Mouse (Mus musculus) hematopoietic stem cell, adult 5-6 weeks (primary cell): Measurements from ENCODE around the gene Fig4. TPM values are rescaled to one million over a fixed set of nuclear protein-coding genes. Genes with fewer than 3 reads are reported as not detected.

Experiments used
- ATAC-seq, 2 experiments: fragments of 125-278 bp in 1 of 2; replicated peaks in 1 of 2; 2 replicates each; pipeline ENCODE4 v1.8.0; 2016 to 2017; ENCODE audit warnings: inconsistent platforms in 2 of 2, mild to moderate bottlenecking in 2 of 2, moderate number of reproducible peaks in 2 of 2, low read depth in 1 of 2, moderate TSS enrichment in 1 of 2; ENCODE audit not compliant: low FRiP score in 2 of 2, poor library complexity in 2 of 2, severe bottlenecking in 2 of 2, insufficient read depth in 1 of 2, low TSS enrichment in 1 of 2
- total RNA-seq: library from RNA; stranded (forward); fragments of 172-1452, 232-1000 nt; gene quantifications from 2 replicates; pipeline ENCODE4 v1.2.3, GENCODE M21; 2017

Fig4 gene
- 39.2 and 39.8 TPM in 2 replicates for total RNA-seq

GRCm38 (mm10) chr10:41302689-41303431 is at the start of gene Fig4:
Gene Fig4 (minus strand): TSS chr10:41303260.
- ATAC-seq, result peak; percentile 88 to 89

- ATAC-seq, result no peak
Observed at GRCm38 (mm10) chr10:41341346-41341745, 38.3 kb upstream of the Fig4 start.

- no peak for ATAC-seq
Observed at GRCm38 (mm10) chr10:41332533-41333043, 29.5 kb upstream of the Fig4 start.

GRCm38 (mm10) chr10:41315866-41316265 is 12.8 kb upstream of the Fig4 start:
- no peak for ATAC-seq

GRCm38 (mm10) chr10:41308205-41308604 is 5.1 kb upstream of the Fig4 start:
- ATAC-seq, result no peak

GRCm38 (mm10) chr10:41304961-41305455 is 1.9 kb upstream of the Fig4 start:
- ATAC-seq, result no peak

- peak; percentile 87 to 89 for ATAC-seq
Observed at GRCm38 (mm10) chr10:41303639-41304444, 782 bp upstream of the Fig4 start, which contains the start of gene Ak9. Gene Ak9 (plus strand): TSS chr10:41303980.

GRCm38 (mm10) chr10:41300161-41300560 is 2.9 kb downstream of the Fig4 start:
- no peak for ATAC-seq

GRCm38 (mm10) chr10:41295145-41295544 is 7.9 kb downstream of the Fig4 start:
- no peak for ATAC-seq

GRCm38 (mm10) chr10:41294734-41295133 is 8.3 kb downstream of the Fig4 start:
- no peak for ATAC-seq

- no peak for ATAC-seq
Observed at GRCm38 (mm10) chr10:41293019-41293418, 10.0 kb downstream of the Fig4 start.

GRCm38 (mm10) chr10:41291021-41291420 is 12.0 kb downstream of the Fig4 start:
- ATAC-seq, result no peak

- peak; percentile 82 to 84 for ATAC-seq
Observed at GRCm38 (mm10) chr10:41288771-41289415, 14.2 kb downstream of the Fig4 start.

- ATAC-seq, result no peak
Observed at GRCm38 (mm10) chr10:41288074-41288473, 15.0 kb downstream of the Fig4 start.

- ATAC-seq, result no peak
Observed at GRCm38 (mm10) chr10:41287618-41288017, 15.4 kb downstream of the Fig4 start.

GRCm38 (mm10) chr10:41282086-41282485 is 21.0 kb downstream of the Fig4 start:
- no peak for ATAC-seq

GRCm38 (mm10) chr10:41280796-41281195 is 22.3 kb downstream of the Fig4 start:
- no peak for ATAC-seq

GRCm38 (mm10) chr10:41280177-41280576 is 22.9 kb downstream of the Fig4 start:
- no peak for ATAC-seq
